Mouse (Mus musculus) right cerebral cortex, postnatal 10 days (tissue): Measurements from ENCODE around the gene Rnf31.

Source experiments
- DNase-seq, 2 experiments: peaks; one replicate each; pipeline ENCODE4 v3.0.0; 2021; ENCODE audit warnings: low spot score in 2 of 2

Gene Rnf31

DNA sequence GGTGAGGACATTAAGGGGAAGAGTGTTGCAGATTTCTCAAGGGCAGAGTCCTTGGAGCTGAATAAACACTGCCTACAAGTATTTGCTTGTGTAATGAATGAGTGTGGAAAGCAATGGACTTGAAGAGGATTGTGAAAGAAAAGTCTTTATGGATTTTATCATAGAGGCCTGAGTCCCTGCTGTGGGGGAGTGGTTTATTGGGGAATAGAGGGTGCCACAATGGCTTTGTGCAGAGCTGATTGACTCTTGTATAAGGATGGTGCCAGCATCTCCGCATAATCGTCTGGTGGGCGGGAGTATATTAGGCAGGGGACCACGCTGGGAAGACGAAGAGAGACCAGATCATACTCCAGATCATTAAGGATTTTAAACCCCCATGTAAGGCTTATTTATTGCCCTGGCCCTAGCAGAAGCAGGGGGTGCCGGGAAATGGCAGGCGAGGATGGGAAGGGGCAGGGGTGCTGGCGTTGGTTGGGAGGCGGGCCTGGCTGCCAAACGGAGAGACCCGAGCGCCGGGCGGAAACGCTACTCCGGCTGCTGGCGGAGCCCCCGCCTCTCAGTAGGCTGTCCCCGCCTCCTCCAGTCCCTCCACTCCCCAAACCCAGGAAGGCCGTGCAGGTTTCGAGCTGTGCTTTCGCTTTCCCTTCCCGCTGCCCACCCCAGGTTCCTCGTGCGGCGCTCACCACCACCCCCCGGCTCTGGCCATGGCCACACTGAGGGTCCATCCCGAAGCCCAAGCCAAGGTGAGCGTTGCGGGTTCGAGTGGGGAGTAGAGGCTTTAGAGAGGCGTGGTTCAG lies 13.4 kb upstream of the Rnf31 start, which contains the start of gene Psme1:
TSS of gene Psme1 (plus strand) at position 253 of the 797 bp plus-strand sequence.
- DNase-seq = peak; percentile 90 to 91

DNA sequence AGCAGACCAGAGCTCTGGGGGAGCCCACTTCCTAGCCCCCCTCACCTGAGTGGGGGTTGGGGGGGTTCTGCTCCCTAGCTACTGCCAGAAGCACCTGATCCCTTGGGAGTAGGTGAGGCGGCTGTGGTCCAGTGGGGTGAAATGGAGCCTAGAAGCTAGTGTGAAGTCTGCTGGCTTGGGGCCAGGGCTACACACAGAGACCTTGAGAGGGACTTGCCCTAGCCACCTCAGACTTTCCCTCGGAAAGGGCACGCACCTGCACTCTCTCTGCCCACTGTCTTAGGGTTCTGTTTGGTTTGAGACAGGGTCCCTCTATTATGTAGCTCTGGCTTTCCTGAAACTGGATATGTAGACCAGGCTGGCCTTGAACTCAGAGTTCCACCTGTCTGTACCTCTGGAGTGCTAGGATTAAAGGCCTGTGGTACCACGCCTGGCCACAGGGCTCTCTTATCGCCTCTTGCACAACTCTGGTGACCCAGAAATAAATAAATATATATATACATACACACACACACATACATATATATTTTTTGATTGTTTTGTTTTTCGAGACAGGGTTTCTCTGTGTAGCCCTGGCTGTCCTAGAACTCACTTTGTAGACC lies 12.7 kb upstream of the Rnf31 start:
- DNase-seq = peak; percentile 61 to 70

DNA sequence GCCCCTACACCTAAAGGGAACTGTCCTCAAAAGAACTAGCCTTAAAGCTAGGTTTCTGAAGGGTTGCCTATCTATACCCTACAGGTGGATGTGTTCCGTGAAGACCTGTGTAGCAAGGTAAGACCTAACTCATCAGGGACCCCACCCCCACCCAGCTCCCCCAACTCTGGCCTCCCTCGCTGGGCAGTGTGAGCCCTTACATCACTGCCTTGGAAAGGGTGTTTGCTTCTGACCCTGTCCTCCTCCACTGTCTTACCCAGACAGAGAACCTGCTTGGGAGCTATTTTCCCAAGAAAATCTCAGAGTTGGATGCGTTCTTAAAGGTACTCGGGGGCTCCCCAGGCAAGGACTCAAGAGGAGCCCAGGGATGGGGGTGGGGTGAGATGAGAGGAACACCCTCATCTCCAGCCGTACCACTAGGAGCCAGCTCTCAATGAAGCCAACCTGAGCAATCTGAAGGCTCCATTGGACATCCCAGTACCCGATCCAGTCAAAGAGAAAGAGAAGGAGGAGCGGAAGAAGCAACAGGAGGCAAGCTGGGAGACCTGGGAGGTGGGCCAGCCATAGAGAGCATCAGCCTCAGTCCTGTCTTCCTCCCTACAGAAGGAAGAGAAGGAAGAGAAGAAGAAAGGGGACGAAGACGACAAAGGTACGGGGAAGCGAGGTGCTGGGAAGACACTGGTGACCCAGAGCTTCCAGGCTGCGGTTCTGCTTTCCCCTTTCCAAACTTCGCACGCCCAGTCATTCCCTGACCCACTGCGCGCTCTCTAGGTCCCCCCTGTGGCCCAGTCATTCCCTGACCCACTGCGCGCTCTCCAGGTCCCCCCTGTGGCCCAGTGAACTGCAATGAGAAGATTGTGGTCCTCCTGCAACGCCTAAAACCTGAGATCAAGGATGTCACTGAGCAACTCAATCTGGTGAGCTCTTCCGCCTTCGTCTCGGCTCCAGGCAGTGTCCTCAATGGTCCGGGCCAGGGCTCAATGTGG lies 11.7 kb upstream of the Rnf31 start:
- no peak for DNase-seq

GRCm38 (mm10) chr14:55580731-55581130 lies 10.8 kb upstream of the Rnf31 start:
- peak in 1 of 2 experiments; percentile 33 for DNase-seq

DNA sequence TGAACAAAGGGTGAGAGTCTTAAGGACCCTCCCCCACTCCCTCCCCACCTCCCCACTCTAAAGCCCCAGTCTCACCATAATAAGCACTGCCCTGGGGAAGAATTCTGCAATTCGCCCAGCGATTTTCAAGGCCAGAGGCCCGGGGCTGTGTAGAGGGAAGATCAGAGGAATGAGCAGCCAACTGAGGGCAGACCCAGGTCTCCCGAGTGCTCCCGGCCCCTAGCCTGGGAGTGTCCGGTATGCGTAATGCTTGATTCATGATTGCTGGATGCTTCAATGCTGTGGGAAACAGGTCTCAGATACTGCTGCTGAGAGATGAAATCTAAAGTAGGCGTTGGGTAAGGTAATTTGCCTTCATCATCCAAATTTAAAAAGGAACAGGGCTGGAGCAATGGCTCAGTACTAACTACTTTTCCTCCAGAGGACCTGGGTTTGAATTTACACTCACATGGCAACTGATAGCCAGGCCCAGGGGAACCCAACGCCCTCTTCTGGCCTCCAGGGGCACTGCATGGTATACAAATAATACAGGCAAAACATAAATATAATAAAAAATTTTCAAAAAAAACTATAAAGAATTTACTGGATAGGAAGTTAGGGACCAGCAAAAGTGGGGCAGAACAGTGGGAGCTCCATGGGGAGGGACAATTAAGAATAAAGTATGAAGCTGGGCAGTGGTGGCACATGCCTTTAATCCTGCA lies 9.4 kb upstream of the Rnf31 start:
- no peak for DNase-seq

GRCm38 (mm10) chr14:55584303-55584701 lies 7.2 kb upstream of the Rnf31 start:
- no peak for DNase-seq

DNA sequence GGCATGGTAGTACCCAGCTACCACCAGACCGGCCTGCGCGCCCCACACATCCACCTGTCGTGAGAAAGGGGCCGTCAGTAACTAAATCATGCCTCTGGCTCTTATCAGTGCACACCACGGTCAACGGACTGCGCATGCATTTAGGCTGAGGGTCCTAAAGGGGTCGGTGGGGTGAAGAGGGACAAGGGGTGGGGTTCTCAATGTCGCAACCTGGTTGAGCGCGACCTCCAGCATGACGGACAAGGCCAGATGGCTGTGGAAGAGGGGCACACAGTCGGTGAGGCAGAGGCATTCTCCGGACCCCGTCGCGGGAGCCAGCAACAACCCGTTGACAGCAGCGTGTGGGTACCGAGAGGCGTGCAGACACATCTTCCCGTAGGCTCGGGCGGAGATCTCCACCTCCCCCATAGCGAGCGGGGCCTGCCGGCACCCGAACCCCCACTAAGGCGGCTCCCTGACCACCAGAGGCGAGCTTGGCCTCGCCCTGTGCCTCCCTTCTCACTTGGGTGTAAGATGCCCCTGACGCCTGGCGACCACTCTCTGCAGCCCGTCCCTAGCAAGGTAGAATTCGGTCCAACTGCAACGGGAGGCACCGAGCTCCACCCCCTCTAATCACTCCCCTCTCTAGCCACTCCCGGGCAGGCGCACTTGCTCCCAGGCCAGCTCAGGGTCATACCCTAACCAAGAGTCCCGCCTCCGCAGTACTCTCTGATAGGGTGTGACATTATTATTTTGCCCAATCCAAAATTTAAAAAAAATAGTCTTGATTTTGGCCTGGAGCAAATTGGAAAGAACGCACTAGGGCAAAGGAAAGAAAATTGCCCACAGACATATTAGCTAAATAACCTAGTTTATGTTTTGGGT lies 6.6 kb upstream of the Rnf31 start, which contains the start of gene Emc9:
TSS of gene Emc9 (minus strand) at position 601 of the 864 bp plus-strand sequence.
- peak; percentile 77 to 78 for DNase-seq

DNA sequence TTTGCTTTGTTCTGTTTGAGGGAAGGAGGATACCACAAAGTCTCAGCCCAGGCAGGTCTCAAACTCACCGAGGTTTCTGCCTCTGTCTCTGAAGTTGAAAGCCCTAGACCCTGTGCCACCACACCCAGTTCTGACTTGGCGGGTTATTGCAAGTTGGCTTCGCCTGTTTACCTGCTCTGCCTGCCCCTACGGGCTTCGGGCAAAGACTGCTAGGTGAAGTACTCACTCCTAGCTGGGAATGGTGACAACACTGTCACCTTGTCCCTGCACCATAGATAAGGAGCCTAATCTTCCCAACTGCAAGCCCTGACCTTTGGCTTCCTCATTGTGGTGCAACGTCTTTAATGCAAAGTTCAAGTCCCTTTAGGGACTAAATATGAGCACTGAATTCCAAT lies 5.9 kb upstream of the Rnf31 start:
- no peak for DNase-seq

DNA sequence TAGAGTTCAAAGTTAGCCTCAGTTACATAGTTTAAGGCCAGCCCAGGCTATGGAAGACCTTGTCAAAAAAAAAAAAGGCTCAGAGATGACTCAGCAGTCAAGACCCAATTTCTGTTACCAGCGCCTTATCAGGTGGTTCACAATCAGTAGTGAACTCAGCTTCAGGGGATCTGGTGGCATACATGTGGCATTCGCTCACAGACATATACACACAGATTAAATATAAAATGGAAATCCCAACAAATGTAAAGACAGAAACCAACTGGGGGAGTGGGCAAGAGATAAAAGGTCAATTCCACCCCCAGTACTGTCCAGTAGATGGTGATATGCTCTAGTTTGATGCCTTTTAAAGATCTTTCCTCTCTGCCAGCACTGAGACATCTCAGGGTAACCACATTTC lies 5.4 kb upstream of the Rnf31 start:
- no peak for DNase-seq

DNA sequence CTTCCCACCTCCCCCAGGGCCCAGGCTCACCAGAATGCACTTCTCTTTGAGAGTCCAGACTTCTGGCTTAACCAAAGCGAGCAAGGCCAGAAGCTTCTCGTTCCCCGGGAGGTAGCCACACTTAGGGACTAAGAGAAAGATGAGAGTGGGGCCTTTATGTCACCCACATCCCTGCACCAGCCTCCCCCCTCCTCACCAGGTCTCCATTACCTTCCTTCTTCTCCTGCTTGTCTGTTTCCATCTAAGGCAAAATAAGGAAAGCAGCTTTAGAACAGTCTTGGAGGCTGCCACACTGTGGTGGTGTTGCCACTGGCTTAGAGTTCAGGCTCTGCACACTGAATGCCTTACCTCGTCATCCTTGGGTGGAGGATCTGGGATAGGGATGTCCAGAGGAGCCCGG lies 2.2 kb upstream of the Rnf31 start:
- DNase-seq = no peak

- no peak for DNase-seq
Observed at GRCm38 (mm10) chr14:55589771-55590448, 1.6 kb upstream of the Rnf31 start.

- DNase-seq = peak; percentile 96 to 98
Observed at GRCm38 (mm10) chr14:55590748-55591330, 669 bp upstream of the Rnf31 start, which contains the start of gene Psme2. Gene Psme2, minus strand, starts transcription at chr14:55591113.

GRCm38 (mm10) chr14:55592226-55592625 lies 718 bp downstream of the Rnf31 start:
- DNase-seq = no peak

GRCm38 (mm10) chr14:55596036-55596690 lies 4.7 kb downstream of the Rnf31 start:
- DNase-seq = peak; percentile 70 to 77

GRCm38 (mm10) chr14:55598521-55599390 lies 7.2 kb downstream of the Rnf31 start:
- DNase-seq = no peak

GRCm38 (mm10) chr14:55603271-55603632 lies 11.7 kb downstream of the Rnf31 start, which contains the start of gene Irf9:
Gene Irf9, plus strand, starts transcription at chr14:55603571.
- DNase-seq = no peak

GRCm38 (mm10) chr14:55603633-55604576 lies 12.4 kb downstream of the Rnf31 start:
- peak; percentile 91 to 94 for DNase-seq
